Mouse (Mus musculus) T-helper 1 cell (primary cell): ENCODE data around the gene Evx1.

Experiments
- in situ Hi-C: fragments of 300-600 bp; cut with MboI, MseI; formaldehyde crosslinking; loops from one replicate; pipeline ENCODE4 v1.15.1; 2025; ENCODE audit warnings: high pct_unique_total_duplicates

Evx1 gene

DNA sequence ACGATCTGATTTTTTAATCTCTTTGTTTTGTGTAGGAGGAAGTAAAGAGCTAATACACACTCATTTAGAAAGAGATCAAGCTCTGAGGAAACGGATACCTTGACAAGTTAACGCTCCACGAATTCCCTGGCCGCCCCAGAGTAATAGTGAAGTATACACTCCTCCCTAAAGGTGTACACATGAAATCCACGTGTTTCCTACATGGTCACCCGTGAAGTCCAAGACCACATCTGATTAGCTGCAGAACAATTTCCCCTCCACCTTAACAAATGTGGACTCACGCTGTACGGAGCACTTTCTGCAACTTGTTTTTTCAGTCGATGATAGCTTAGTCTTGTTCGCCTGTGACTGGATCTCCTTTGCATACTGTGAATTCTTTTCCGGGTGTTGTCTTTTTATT, 23.1 kb upstream of the Evx1 start:
- in situ Hi-C loops: no loop called here

GRCm38 (mm10) chr6:52291021-52291860, 22.1 kb upstream of the Evx1 start:
- in situ Hi-C loops: no loop called here

GRCm38 (mm10) chr6:52292328-52292727, 21.0 kb upstream of the Evx1 start:
- in situ Hi-C loops: no loop called here

GRCm38 (mm10) chr6:52294616-52295015, 18.7 kb upstream of the Evx1 start:
- in situ Hi-C loops: no loop called here

GRCm38 (mm10) chr6:52298511-52298910, 14.8 kb upstream of the Evx1 start:
- in situ Hi-C loops: no loop called here

DNA sequence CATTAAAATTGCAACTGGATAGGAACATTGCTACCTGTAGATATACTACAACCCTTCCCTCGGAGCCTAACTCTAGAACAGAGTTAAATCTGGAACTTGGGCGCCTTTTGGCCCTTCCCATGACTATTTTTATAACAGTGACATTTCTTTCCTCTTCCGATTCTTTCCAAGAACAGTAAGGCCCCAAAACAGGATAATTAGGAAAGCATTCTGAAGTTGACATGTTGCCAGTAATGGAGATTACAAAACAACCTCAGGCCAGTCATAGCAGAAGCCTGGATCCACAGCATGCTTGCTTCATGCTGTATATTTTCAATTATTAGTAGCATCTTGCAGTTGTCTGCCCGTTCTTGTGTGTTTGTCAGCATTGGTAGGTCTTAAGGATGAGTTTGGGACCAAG, 12.5 kb upstream of the Evx1 start:
- in situ Hi-C loops: no loop called here

GRCm38 (mm10) chr6:52303426-52303825, 9.9 kb upstream of the Evx1 start:
- in situ Hi-C loops: no loop called here

DNA sequence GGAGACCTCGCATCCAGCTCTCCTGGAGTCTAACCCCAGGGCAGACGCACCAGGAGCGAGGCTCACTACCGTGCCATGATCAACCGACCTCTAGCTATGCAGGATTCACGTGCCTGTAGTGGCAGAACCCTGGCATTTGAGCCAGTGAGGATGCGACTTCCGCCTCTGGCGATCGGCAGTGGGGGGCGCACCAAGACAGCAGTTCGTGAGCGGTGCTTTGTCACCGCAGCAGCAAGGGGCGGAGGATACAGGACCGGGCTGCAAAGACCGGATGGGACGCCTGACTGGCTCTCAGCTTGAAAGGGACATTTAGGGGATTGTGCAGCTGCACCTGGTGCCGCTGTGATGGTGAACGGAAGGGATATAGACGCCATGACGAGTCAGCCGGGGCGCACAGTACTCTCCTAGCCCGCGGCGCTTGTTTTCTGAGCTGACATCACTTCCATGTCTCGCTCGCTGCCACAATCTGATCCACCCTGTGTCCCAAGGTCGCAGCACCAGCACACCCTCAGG, 7.4 kb upstream of the Evx1 start:
- in situ Hi-C loops: no loop called here

DNA sequence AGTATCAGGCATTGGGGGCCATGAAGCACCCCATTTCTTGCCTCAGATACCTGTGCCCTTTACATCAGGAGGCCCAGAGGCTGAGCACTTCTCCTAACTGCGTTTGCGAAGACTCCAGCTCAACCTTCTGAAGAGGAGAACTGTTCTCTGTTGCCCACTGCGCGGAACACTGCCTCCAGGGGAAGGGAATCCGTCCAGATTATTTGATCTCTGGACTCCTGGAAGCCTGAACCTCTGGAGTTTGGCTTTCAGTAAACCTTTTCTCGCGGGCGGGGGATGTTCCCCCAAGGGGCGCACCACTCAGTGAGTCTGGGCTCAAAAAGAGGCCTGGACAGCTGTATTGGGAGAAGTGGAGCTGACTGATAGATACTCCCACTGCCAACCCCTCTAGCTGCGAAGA, 3.5 kb upstream of the Evx1 start:
- in situ Hi-C loops: loop anchor here (10.0 kb wide), 1 partner anchor 45 kb away; the partner anchor contains the start of gene Hoxa13

DNA sequence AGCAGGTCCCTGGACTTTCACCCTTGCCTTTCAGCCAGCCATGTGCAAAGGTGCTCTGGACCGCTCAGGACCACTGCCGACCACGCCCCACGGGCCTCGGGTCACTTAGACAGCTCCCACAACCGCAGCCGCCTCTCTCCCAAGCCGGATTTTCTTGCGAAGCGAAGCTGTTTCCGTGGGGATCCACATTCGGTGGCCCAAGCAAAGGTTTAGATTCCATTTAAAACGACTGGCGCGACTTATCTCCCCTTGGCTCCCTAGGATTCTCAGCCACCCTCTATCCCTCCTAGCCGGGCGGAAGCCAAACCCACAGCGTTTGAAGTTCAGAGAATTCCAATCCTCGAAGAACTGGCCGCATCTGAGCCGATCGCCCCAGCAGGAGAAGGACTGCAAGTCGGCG, 2.9 kb upstream of the Evx1 start:
- in situ Hi-C loops: loop anchor here (10.0 kb wide), 1 partner anchor 46 kb away; the partner anchor contains the start of gene Hoxa13

DNA sequence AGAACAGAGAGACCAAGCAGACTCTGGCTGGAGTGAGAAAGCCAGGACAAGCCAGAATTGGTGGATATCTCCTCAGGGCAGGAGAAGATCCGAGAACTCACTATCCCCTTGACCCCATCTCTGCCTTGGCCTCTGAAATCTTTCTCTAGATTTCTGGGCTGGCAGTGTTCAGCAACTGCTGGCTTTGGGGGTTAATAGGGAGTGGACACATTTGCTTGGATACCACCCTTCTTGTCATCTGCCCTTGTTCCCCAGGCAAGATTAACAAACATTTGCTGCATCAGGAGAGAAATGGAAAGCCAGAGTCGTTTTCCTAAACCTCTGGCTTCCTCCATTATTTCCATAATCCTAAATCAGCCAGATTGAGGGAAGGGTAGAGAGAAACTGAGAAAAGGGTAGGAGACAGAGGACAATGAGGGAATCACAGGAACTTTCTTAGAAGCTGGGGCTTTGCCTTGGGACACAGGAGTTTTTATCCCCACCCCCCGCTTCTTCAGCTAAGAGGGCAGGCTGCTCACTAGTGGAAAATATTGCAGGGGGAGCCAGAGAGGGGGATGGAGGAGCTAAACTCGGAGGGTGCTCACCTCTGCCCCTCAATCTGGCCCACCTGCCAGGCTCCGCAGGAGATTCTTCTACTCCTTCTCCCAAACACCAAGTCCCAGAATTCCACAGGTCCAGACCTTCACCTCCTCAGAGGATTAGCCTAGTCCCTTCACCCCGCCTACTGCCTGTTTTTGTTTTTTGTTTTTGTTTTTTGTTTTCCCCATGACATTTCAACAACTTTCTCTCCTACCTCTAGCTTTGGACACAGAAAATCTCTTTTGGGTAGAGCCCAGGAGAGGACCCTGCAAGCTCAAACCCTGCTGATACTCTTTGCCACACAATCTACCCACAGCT, 1.4 kb upstream of the Evx1 start:
- in situ Hi-C loops: loop anchor here (10.0 kb wide), 1 partner anchor 47 kb away; the partner anchor contains the start of gene Hoxa13

DNA sequence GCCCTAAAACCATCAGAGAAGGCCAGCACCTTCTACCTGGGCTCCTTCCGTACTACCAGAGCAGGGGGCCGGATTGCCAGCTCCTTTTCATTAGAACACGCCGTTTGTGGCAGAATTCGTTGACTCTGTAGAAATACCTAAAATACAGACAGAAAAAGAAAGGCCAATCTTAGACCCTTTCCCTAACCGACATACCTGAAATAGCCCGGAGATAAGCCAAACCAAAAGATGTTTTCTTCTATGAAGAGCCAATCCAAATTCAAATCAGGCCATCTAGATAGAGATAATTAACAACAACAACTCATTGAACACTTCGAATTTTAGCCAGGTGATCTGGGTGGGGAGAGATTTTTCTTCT, 761 bp upstream of the Evx1 start:
- in situ Hi-C loops: loop anchor here (10.0 kb wide), 1 partner anchor 48 kb away; the partner anchor contains the start of gene Hoxa13

DNA sequence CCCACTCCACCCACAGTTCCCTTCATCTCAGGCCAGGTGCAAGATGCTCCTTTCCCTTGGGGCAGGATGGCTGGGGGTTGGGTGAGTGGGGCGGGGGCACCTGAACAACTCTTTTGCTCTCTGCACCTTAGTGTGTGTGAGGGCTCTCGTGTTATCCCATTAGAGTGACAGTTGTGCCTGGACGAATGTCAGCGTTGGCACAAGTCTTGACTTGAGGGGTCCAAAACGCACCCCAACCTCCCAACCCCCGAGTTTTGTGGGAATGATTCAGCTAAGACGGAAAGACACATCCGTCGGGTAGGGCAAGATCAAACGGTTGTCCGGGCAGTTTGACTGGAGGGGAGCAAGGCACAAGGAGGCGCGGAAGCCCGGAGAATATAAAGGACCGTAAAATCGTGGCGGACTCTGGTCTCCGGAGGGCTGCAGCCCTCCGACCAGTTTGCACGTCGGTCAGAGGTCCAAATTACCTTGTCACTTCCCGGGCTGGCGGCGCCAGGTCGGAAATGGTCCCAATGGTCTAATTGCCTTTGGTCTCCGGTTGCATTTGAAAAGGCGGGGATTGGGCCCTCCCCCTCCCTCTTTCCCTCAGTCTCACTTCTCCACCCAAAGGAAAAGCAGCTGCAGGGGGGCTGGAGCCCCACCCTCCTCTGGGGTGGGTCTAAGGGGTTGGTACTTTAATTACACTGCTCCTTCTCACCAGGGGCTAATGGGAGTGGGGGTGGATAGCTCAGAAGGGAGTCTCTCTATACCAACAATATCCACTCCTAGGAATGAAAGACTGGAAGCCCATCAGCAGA, 1.2 kb downstream of the Evx1 start:
- in situ Hi-C loops: loop anchor here (10.0 kb wide), 1 partner anchor 50 kb away; the partner anchor contains the start of gene Hoxa13

DNA sequence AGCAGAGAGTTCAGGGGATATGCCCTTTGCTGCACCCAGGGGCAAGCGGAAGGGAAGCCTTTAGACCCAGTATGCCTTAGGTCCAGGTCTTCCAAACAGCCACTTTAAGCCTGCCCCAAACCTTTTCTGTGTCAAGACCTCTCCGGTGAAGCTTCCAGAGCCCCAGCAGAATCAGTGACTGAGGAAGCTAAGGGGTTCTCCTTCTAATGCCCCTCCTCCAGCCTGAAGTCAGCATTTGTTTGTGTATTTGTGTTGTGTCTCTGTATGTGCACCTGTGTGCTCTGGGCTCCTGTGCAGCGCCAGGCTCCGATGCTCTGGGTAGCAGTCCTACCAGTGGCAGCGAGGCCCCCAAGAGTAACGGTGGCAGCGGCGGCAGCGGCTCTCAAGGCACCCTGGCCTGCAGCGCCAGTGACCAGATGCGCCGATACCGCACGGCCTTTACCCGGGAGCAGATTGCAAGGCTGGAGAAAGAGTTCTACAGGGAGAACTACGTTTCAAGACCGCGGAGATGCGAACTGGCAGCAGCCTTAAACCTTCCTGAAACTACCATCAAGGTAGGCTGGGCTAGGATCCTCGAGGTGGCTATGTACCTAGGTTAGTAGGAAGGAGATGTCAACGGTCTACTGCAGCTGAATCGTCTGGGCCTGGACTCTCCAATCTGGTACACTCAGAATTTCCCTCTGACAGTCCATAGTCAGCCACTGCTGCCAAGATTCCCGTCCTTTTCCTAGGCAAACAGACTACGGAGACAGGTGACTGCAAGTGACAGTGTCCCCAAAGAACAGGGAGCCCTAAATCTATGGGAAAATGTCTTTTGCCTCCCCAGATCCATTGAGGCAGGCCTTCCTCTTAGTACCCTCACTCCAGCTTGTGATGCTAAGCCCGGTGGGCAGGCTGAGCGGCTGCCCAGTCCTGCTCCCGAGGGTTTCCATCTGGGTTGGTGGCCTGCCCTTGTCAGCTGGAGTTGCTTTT, 2.4 kb downstream of the Evx1 start:
- in situ Hi-C loops: loop anchor here (10.0 kb wide), 1 partner anchor 51 kb away; the partner anchor contains the start of gene Hoxa13

GRCm38 (mm10) chr6:52316413-52317184, 3.3 kb downstream of the Evx1 start:
- in situ Hi-C loops: loop anchor here (10.0 kb wide), 1 partner anchor 52 kb away; the partner anchor contains the start of gene Hoxa13

- in situ Hi-C loops: loop anchor here (10.0 kb wide), 1 partner anchor 53 kb away; the partner anchor contains the start of gene Hoxa13
Observed at GRCm38 (mm10) chr6:52317461-52318180, 4.3 kb downstream of the Evx1 start.

DNA sequence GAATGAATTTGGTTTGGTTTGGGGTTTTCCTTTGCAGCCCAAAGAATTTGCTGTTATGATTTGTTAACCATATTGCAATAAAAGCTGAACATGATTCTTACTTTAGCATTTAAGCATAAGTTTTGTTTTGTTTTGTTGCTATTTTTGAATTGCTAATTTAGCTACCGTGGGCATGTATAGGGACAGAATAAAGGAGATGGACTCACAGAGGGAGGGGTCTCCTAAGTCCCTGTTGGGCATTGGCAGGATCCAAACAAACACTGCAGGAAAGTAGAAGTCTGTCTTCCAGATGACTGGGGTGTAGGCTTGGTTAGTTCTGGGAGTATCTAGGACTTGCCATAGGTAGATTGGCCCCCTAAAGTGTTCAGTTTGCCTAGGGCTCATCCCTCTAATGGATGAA, 5.0 kb downstream of the Evx1 start:
- in situ Hi-C loops: loop anchor here (10.0 kb wide), 1 partner anchor 53 kb away; the partner anchor contains the start of gene Hoxa13
